Mouse (Mus musculus) v-Abl transformed pro-B cells (cell line): ENCODE data around the gene Tnfaip2.

Experiments
- in situ Hi-C, 2 experiments: fragments of 400-800 bp; cut with MboI; formaldehyde crosslinking; loops; one replicate each; pipeline ENCODE4 v1.15.1; 2025; ENCODE audit not compliant: unreplicated experiment in 2 of 2

Tnfaip2 gene

DNA sequence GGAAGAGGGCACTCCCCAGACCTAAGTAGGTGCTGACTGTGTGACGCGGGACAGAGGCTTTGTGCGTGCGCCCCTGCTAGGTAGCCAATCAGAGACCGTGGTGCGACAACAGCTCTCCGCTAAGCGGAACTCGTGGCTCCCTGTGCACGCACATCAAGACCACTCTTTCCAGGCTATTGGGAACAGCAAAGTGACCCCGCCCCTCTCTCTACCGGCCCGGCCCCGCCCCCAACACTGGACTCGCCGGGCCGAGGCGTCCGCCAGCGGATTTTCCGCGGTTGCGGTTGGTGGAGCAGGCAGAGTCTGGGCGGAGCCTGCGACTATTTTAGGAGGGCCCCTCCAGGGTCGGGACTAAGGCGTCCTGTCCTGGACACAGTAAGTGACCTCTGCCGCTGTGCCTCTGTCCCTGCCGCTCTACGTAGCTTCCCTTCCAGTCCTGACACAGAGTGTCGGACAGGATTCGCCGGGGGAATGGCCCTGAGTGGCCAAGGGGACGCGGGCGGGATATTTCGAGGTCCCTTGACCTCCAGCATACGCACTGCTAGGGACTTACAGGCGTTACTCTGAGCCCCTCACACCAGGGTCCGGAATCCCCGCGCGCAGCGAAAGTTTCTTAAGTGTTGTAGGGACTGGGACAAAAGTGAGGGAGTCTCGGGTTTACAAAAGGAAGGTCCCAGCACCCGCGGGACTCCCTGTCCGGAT, at the start of gene Tnfaip2:
Tnfaip2 (plus strand) TSS at position 161 of the 702 bp plus-strand sequence.
- in situ Hi-C loops: no loop called here

DNA sequence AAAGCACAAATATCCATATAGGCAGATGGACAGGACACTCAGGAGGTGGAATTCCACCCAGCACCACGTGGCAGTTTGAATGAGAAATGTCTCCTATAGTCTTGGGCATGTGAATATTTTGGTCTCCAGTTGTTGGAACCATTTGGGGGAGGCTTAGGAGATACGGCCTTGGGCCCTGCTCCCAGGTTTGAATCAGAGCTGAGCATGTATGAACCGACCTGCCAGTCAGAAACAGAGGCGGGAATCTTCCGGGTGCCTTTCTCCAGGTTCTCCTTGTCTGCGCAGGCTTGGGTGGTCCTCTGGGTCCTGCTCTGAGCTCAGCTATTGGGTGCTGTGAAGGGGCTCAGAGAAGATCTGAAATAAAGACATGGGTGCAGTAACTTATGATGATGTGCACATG, 48.3 kb upstream of the Tnfaip2 start:
- in situ Hi-C loops: no loop called here

DNA sequence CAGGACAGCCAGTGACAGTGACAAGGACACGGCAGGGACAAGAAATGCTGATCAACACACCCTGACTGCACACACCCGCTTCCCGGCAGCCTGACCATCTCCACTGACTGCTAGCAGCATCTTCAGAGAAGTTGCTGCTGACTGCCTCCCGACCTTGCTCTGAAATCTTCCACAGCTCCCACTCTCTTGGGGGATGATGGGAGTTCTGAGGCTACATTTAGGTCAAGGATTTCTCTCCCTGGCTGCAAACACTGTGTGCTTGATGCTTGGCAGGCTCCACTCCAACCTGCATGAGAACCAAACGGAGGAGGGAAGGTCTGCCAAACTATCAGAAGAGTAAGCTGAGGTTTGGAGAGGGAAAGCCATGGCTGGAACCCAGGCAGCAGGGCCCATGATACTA, 45.3 kb upstream of the Tnfaip2 start:
- in situ Hi-C loops: no loop called here

DNA sequence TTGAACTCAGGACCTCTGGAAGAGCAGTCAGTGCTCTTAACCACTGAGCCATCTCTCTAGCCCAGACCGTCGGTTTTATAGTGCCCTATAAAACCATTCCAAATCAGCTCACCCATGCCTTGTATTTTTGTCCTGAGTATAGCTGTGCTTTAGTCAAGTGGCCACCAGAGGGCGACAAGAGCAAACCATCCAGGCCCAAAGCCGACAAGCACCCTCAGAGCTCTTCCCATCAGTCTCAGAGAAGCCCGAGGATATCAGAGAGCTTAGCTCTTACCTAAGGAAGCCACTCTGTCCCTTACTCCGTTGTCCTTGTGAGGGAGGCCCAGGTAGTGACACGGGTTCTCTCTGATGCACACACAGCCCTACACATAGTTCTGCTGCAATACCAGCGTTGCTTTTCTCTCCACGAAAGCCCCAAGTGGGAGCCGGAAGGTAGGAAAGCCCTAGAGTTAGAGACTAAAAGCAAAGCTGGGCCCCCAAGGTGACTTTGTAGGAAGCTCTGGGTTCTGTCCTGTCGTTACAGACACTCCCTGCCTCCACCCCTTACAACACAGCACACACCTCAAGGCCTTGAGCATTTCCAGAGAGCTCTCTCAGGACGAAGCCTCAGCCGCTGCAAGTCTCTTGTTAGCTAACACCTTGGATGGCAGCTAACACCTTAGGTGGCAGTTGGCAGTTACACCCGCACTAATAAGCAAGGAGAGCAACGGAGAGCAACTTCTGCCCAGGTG, 40.6 kb upstream of the Tnfaip2 start:
- in situ Hi-C loops: loop anchor here (25.0 kb wide), 2 partner anchors 314 to 1136 kb away; no protein-coding TSS in a partner anchor

DNA sequence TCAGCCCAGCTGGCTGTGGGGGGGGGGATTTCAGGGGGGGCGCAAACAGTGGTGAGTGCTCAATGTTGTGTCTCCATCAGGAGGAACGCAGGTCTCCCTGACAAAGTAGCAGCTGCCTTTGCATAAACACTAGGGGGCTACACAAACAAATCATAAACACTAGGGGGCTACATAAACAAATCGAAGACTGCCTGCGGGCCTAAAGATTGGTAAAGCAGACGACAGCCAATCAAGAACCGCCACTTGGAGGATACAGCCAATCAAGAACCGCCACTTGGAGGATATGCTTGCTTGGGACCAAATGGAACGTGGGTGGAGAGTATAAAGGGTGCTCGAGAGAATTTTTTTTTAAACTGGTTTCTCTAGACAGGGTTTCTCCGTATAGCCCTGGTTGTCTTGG, 37.4 kb upstream of the Tnfaip2 start:
- in situ Hi-C loops: loop anchor here (25.0 kb wide), 2 partner anchors 318 to 1132 kb away; no protein-coding TSS in a partner anchor

DNA sequence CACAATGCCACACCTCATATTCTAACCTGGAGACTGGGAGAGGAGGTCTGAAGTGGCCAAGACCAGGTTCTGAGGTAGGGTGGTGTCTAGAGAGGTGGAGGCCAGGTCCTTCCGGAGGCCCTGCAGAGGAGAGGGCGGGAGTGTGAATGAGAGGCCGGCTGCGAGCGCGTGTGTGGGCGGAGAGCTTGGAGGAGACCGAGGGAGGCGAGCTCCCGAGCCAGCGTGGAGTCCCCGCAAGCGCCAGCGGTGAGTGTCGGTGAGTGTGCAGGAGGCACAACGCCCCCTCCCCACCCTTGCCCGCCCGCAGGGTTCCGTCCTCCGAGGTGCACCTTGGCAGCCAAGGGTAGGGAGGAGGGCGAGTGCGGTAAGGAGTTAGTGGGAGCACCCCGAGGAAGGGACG, 35.6 kb upstream of the Tnfaip2 start, which contains the start of gene Lbhd2:
Lbhd2 (plus strand) TSS at position 188 of the 400 bp plus-strand sequence.
- in situ Hi-C loops: loop anchor here (25.0 kb wide), 2 partner anchors 319 to 1131 kb away; no protein-coding TSS in a partner anchor

DNA sequence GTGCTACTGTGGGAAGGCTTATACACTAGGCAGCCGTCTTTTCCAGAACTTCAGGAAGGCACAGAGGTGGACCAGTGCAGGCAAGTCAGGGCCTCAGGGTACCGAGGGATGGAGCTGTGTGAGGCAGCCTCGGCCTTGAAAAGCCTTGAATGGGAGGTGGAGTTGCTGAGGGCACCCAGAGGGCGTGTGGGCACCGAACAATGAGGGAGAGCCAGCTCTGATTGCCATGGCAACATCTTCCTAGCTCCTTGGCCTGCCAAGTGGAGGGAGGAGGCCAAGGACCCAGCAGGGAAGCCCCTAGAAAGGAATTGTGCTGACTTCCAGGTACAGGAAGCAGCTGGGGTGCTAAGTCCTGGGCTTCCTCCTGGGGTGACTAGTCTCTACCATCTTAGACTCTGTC, 32.7 kb upstream of the Tnfaip2 start:
- in situ Hi-C loops: loop anchor here (25.0 kb wide), 2 partner anchors 322 to 1128 kb away; no protein-coding TSS in a partner anchor

DNA sequence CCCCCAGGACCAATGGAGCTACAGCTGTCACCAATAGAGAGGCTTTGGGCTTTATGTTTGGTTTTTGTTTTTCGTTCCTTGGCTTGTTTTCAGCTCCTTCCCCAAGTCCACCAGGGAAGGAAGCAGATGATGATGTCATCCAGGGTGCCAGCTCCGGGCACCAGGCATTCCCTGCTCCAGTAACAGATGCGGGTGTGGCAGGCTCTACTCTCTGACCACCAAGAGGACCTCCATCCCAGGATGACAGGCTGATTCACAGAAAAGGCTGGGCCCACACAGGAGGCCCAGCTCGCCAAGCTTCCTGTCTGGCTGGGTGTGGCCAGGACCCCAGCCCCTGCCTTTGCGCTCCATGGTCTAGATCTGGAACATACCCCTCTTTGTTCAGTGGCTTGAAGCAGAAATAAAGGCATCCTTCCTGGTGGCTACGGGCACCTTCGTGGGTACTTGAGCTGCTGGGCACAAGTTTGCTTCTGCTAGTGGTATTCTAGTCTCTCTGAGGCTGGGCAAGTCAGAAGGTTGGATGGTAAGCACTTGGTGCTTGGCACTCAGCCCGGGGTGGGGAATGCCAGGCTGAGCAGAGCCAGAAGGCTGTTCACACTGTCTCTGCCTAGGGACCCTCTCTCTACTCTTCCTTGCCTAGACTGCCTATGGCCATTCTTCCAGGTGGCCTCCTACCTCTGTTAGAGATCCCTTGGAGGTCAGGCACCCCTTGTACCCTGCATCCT, 30.5 kb upstream of the Tnfaip2 start:
- in situ Hi-C loops: loop anchor here (10.0 to 25.0 kb wide), 3 partner anchors 137 to 1126 kb away; partner anchors contain the start of gene Amn (in 1 of the 2)

DNA sequence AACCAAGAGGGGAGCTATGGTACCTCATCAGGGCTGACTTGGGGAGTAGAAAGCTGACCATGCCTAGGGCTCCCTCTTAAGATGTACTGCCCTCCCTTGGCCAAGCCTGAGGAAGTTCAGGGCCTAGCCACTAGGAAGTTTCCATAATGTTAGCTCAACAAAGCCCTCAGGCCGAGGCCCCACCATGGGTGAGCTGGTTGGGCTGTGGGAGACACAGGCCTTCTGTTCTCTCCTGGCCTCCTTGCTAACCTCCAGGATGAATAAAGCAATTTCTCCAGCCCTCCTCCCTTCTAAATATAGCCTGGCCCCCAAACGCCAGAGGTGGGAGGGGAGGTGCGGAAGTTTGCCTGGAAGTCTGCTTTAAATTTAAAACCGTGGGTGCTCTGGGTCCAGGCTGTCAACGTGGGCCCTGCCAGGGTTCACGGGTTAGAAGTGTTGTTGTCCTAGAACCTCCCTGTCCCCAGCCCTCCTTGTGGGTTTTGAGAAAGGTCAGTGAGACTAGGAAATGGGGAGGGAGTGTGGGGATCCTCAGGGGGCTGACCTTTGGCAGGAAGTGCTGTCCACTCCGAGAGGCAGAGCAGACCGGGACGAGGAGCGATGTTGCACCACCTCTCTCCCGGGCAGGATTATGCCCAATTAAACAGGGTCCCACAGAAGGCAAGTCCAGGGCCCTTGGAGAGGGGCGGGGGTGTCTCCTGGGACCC, 29.5 kb upstream of the Tnfaip2 start:
- in situ Hi-C loops: loop anchor here (10.0 to 25.0 kb wide), 3 partner anchors 138 to 1125 kb away; partner anchors contain the start of gene Amn (in 1 of the 2)

DNA sequence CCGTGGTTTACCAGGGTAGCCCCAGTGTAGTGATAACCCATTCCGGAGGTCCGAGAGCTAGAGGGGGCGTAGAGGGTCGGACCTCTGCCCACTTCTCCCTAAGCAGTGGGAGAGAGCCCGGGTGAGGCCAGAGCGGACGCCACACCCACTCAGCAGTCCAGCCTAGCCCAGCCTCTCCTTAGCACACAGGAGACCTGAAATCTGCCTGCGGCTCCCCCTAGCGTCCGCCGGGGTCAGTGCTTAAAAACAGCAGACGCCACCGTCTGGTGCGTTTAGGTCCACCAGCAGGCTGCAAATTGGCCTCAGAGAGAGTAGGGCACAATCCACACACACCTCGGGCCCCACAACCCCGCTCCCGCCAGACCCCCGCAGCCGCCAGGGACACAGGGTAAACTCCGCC, 29.0 kb upstream of the Tnfaip2 start:
- in situ Hi-C loops: loop anchor here (10.0 to 25.0 kb wide), 3 partner anchors 138 to 1124 kb away; partner anchors contain the start of gene Amn (in 1 of the 2)

DNA sequence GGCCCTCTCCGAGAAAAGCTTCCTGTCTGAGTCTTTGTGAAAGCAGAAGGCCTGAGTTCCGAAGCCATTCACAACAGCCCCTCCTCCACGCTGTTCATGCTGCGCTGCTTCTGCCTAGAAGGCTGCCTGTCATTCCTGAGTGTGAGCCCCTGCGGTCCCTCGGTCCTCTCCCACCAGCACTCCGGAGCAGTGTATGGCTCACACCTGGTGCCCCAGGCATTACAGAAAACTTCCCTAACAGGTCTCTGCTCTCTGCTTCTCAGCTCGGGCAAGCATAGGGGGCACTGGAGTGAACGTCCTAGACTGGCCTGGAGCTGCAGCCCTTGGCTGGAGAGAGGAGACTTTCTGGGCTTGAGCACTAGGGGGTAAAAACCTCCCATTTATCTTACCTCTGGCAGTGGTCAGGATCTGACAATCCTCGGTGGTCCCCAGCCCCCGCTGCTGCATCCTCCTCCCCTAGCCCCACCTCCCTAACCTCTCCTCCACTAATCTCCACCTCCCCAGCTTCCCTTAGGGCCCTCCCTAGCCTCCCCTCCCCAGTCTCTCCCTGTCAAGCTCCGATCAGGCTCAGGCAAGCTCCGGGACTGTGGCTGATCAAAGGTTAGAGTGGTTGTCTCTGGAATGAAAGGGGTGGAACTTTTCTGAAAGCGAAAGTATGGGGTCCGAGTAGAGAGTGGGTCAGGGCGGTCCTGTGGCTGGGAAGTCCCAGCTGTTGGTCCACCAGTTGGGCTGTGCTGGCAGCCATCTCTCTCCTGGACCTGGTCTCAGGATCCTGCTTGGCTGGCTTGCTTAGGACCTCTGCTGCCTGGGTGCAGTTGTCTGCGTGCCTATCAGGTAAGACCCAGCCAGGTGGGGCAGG, 25.1 kb upstream of the Tnfaip2 start, which contains the start of gene Exoc3l4:
Exoc3l4 (plus strand) TSS at position 97 of the 859 bp plus-strand sequence.
- in situ Hi-C loops: loop anchor here (10.0 to 25.0 kb wide), 3 partner anchors 142 to 1120 kb away; partner anchors contain the start of gene Amn (in 1 of the 2)

DNA sequence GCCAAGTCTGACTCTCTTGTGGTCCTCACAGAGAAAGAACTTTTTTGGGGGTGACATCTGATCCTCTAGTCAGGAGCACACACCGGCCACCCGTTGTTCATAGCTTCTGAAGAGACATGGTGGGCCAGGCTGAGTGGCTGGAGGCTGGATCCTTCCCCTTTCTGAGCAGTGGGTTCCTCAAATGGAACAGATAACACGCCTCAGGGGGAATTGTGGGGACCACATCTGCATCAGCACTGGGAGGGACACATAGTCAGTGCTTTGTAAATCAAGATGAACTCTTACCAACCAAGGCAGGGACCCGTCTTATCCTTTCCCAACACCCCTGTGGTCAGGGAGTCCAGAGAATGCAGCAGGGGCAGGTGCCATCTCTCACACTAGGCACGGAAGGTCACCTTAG, 22.4 kb upstream of the Tnfaip2 start:
- in situ Hi-C loops: loop anchor here (10.0 to 25.0 kb wide), 5 partner anchors 85 to 1117 kb away; partner anchors contain the start of gene Amn (in 1 of the 2)

DNA sequence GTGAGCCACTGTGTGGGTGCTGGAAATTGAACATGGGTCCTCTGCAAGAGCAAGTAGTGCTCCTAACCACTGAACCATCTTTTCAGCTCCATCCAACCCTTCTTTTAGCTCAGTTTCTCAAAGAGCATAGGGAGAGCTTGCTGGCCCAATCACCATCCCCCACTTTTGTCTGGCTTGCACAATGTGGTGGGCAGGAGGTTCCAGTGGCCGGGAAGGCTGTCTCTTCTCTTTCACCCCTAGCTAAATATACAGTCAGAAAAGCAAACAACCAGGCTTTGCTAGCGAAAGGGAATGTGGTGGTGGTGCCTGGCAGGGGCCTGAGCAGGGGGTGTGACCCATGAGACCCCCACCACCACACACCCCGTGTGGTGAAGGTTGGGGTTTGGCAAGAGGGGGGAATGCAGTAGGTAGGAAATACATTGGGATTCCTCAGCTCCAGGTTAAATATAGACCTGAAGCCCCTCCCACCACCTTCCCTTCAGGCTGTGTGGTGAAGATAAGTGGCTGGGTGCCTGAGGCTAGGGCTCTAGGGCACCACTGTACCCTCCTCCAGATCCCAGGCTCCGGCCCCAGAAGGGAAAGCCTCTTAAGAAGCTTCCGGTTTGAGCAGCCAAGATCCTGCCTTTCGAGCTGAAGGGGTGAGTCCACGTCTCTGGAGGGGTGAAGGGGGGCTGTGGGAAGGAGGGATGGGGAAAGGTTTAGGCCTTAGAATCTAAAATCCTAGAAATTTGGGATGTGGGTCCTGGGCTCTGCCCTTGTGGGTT, 21.1 kb upstream of the Tnfaip2 start:
- in situ Hi-C loops: loop anchor here (10.0 to 25.0 kb wide), 4 partner anchors 84 to 1116 kb away; no protein-coding TSS in a partner anchor

DNA sequence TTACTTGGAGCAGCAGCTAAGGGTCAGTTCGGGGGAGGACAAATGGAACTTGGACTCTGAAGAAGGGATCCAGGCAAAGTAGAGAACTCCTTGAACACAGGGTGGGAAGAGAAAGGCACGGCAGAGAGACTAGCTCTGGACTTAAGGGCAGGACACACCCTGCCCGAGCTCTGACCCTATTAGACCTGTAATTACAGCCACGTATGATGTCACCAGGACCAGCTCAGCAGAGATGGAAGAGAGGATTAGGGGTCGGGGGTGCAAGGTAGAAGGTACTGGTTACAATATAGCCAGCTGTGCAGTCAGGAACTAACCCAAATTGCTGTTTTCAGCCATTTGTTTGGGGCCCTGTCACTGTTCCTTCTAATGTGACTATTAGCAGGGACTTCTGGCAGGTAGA, 19.4 kb upstream of the Tnfaip2 start:
- in situ Hi-C loops: loop anchor here (10.0 to 25.0 kb wide), 4 partner anchors 82 to 1114 kb away; no protein-coding TSS in a partner anchor

DNA sequence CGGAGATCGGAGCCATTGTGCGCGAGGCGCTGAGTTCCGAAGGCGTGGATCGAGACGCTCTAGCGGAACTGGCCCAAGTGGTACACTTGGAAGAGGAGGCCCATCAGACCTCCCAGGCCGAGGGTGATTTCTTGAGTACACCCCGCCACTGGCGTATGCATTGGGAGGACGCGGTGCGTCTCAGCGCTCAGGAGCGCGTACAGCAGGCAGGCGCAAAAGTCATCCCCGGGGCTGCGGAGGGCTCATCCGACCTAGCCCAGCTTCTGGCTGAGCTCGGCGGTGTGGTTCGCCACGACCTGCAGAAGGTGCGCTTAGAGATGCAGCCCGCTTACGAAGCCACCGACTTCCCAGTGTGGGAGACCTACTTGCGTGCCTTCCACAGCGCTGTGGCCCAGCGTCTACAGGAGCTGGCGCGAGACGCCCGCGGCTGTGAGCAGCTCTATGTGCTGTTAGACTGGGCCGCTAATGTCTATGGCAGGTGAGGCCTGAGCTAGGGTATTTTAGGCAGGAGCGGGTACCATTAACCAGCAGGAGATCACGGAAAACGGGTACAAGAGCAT, 18.6 kb upstream of the Tnfaip2 start:
- in situ Hi-C loops: loop anchor here (10.0 to 25.0 kb wide), 4 partner anchors 81 to 1114 kb away; no protein-coding TSS in a partner anchor

DNA sequence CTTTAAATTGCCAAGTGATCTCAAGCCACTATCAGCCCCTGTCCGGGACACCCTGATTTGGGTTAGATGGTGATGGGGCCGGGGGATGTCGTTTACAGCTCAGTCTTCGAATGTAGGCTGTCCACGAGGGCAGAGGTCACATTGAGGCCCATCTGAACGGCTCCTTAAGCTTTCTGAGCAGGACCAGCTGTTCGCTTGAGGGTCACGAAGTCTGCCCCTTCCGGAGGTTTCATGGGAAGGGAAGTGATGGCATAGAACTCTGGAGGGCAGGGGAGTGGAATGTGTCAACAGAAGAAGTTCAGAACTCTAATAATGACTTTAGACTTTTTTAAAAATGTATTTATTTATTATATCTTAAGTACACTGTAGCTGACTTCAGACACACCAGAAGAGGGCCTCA, 17.7 kb upstream of the Tnfaip2 start:
- in situ Hi-C loops: loop anchor here (10.0 to 25.0 kb wide), 4 partner anchors 80 to 1113 kb away; no protein-coding TSS in a partner anchor

DNA sequence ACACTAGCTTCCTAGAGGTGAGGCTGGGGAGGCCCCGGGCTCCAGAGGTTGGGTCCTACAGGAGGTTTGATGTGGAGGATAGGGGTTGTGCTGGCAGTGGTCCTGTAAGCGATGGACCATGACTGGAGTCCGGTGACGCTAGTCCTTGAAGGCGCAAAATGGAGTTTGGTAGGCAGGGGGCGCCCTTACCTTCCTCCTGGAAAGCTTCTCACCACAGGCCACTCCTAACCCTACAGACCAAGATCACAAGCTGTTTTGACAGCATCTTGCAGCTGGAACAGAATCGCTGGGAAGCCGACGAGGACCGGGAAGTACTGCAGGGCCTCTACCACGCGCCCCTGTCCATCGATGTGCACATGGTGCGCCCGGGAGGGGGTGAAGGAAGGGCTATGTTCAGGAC, 17.0 kb upstream of the Tnfaip2 start:
- in situ Hi-C loops: loop anchor here (5.0 to 10.0 kb wide), 3 partner anchors 37 to 220 kb away; no protein-coding TSS in a partner anchor
